In genomic region chr14:50870805-50871143, GRCm38 (mm10) we compare ENCODE assay signal across 8 mouse cellular contexts. TPM values are rescaled to one million over a fixed set of nuclear protein-coding genes. Genes with fewer than 3 reads are reported as not detected.
A peak's percentile ranks its signal among the peaks of the same experiment; 100 is the strongest.
DNase-seq lines count a peak whose midpoint lies in the region; ATAC-seq and TF ChIP-seq lines count a peak whose summit lies in the region.

No protein-coding gene starts in this region.

- 0 out of 2 replicates have a peak overlapping the region, but pooled peaks have one; percentile 1 for H3K27ac ChIP-seq in left cerebral cortex, adult 2 months
- H3K27ac ChIP-seq in embryonic facial prominence, embryonic 14.5 days (replicated peaks; ENCODE audit: low read depth, low read length): peak overlapping the region; percentile 70; the same call in 1 of the 2 replicates
- H3K27ac ChIP-seq in limb, embryonic 14.5 days (replicated peaks; ENCODE audit: low read depth, low read length): 0 out of 2 replicates have a peak overlapping the region, but pooled peaks have one; percentile 13
- no peak overlapping the region for H3K27ac ChIP-seq in neural tube, embryonic 12.5 days

- H3K27me3 ChIP-seq in embryonic facial prominence, embryonic 14.5 days (replicated peaks; ENCODE audit: control insufficient read depth, insufficient read depth, low read length): no peaks in the 10 kb centered on the region
- H3K27me3 ChIP-seq in limb, embryonic 14.5 days (ENCODE audit: control insufficient read depth, insufficient read depth, low read length): no peaks in the 10 kb centered on the region
- no peaks in the 10 kb centered on the region for H3K27me3 ChIP-seq in neural tube, embryonic 12.5 days (replicated peaks)

- H3K9me3 ChIP-seq in embryonic facial prominence, embryonic 14.5 days (ENCODE audit: control insufficient read depth, low read length): no peaks in the 10 kb centered on the region
- no peaks in the 10 kb centered on the region for H3K9me3 ChIP-seq in limb, embryonic 14.5 days (ENCODE audit: control insufficient read depth, low read length)
- no peaks in the 10 kb centered on the region for H3K9me3 ChIP-seq in neural tube, embryonic 12.5 days

- intact Hi-C loops in left cerebral cortex, adult 2 months (cut with DNase I): loop anchor here (1.0 kb wide), 1 partner anchor 63 kb away; the partner anchor contains the start of genes Ccnb1ip1 and Parp2

- H3K36me3 ChIP-seq in embryonic facial prominence, embryonic 14.5 days (ENCODE audit: control insufficient read depth, insufficient read depth, low read length): no peaks in the 10 kb centered on the region
- no peaks in the 10 kb centered on the region for H3K36me3 ChIP-seq in limb, embryonic 14.5 days (ENCODE audit: control insufficient read depth, insufficient read depth, low read length)
- H3K36me3 ChIP-seq in neural tube, embryonic 12.5 days: no peaks in the 10 kb centered on the region

- peaks cover 7% of the 10 kb centered on the region for H3K4me1 ChIP-seq in embryonic facial prominence, embryonic 14.5 days (ENCODE audit: control insufficient read depth, insufficient read depth, low read length)
- no peaks in the 10 kb centered on the region for H3K4me1 ChIP-seq in limb, embryonic 14.5 days (ENCODE audit: control insufficient read depth, insufficient read depth, low read length)
- H3K4me1 ChIP-seq in neural tube, embryonic 12.5 days: no peaks in the 10 kb centered on the region

- DNase-seq in left cerebral cortex, adult 2 months (ENCODE audit: extremely low spot score in 1 of 2, low spot score in 2 of 2): no peak
- DNase-seq in left cerebral cortex, adult 18-20 months (ENCODE audit: low spot score in 2 of 2): no peak
- no peak for DNase-seq in embryonic facial prominence, embryonic 14.5 days (ENCODE audit: low spot score)
- no peak for DNase-seq in limb, embryonic 14.5 days (ENCODE audit: low spot score)
- no peak for DNase-seq in ovary, postnatal 36 days (ENCODE audit: low spot score)
- no peak for DNase-seq in layer of hippocampus, postnatal 10 days (ENCODE audit: low spot score in 2 of 2)

- no peak; the same call in 1 of the 2 replicates for ATAC-seq in embryonic facial prominence, embryonic 14.5 days (ENCODE audit: low read depth)
- ATAC-seq in limb, embryonic 14.5 days (ENCODE audit: low FRiP score, low read depth): 0 out of 2 replicates have a peak, but pooled peaks have one; percentile 28
- no peak for ATAC-seq in neural tube, embryonic 12.5 days (ENCODE audit: low FRiP score, low read depth)
- no peak for ATAC-seq in frontal cortex, adult (ENCODE audit: low TSS enrichment)

- H3K4me2 ChIP-seq in embryonic facial prominence, embryonic 14.5 days (ENCODE audit: low read depth, low read length): peak overlapping the region; percentile 71
- peak overlapping the region; percentile 56 for H3K4me2 ChIP-seq in limb, embryonic 14.5 days (replicated peaks; ENCODE audit: low read depth, low read length, severe bottlenecking)
- H3K4me2 ChIP-seq in neural tube, embryonic 12.5 days (replicated peaks): peak overlapping the region; percentile 72

- no peak for TF ChIP-seq POLR2A in limb, embryonic 14.5 days (IDR thresholded peaks at IDR 0.05; ENCODE audit: borderline replicate concordance, extremely low read depth, insufficient read depth, insufficient read length)

- H3K9ac ChIP-seq in embryonic facial prominence, embryonic 14.5 days (ENCODE audit: low read depth, low read length): peak overlapping the region; percentile 72
- peak overlapping the region; percentile 65 for H3K9ac ChIP-seq in limb, embryonic 14.5 days (ENCODE audit: low read depth, low read length, severe bottlenecking)
- peak overlapping the region; percentile 56 for H3K9ac ChIP-seq in neural tube, embryonic 12.5 days

- peak overlapping the region; percentile 59 for H3K4me3 ChIP-seq in left cerebral cortex, adult 2 months
- peak overlapping the region; percentile 54 for H3K4me3 ChIP-seq in embryonic facial prominence, embryonic 14.5 days (ENCODE audit: low read depth, low read length)
- peak overlapping the region; percentile 57 for H3K4me3 ChIP-seq in limb, embryonic 14.5 days (replicated peaks; ENCODE audit: low read length)
- H3K4me3 ChIP-seq in neural tube, embryonic 12.5 days: peak overlapping the region; percentile 51

- TF ChIP-seq CTCF in left cerebral cortex, adult 2 months (IDR thresholded peaks at IDR 0.05): no peak

- WGBS in embryonic facial prominence, embryonic 14.5 days: 23% methylated on average over 5 of the region's 5 CpGs
- 16% methylated on average over 5 of the region's 5 CpGs for WGBS in limb, embryonic 14.5 days
- WGBS in neural tube, embryonic 12.5 days: 25% methylated on average over 5 of the region's 5 CpGs

RNA-seq across cellular contexts. Expression of gene Tep1, which starts 0.4 kb away (rescaled TPM):
- 1 to 10 TPM; 3.2 to 4.4 TPM for total RNA-seq in left cerebral cortex, adult 2 months (2021)
- 1 to 10 TPM; 2.6 to 4.6 TPM for total RNA-seq in left cerebral cortex, adult 18-20 months (2021)
- polyA plus RNA-seq in embryonic facial prominence, embryonic 14.5 days (2014; fragmentation: Nextera tagmentation; extraction: Ambion mirVana): 8.4 and 10.3 TPM in 2 replicates
- 9.5 and 13.0 TPM in 2 replicates for polyA plus RNA-seq in limb, embryonic 14.5 days (2012; rRNA removed)
- polyA plus RNA-seq in limb, embryonic 14.5 days (2014; fragmentation: Nextera tagmentation; extraction: Ambion mirVana): 8.3 and 10.5 TPM in 2 replicates
- 5.8 and 5.9 TPM in 2 replicates for polyA plus RNA-seq in neural tube, embryonic 12.5 days (2016; fragmentation: Nextera tagmentation; extraction: Ambion mirVana)
- 1 to 10 TPM; 4.4 to 4.8 TPM for total RNA-seq in layer of hippocampus, postnatal 10 days (2021)

RNA-seq across cellular contexts. Expression of gene Klhl33, which starts 26.5 kb away (rescaled TPM):
- 1 to 10 TPM; 4.8 to 6.4 TPM for total RNA-seq in left cerebral cortex, adult 2 months (2021)
- 1 to 10 TPM; 5.6 to 6.5 TPM for total RNA-seq in left cerebral cortex, adult 18-20 months (2021)
- 0.21 and 0.28 TPM in 2 replicates for polyA plus RNA-seq in embryonic facial prominence, embryonic 14.5 days (2014; fragmentation: Nextera tagmentation; extraction: Ambion mirVana)
- polyA plus RNA-seq in limb, embryonic 14.5 days (2012; rRNA removed): 0.17 and 0.28 TPM in 2 replicates
- polyA plus RNA-seq in limb, embryonic 14.5 days (2014; fragmentation: Nextera tagmentation; extraction: Ambion mirVana): 0.08 and 0.11 TPM in 2 replicates
- polyA plus RNA-seq in neural tube, embryonic 12.5 days (2016; fragmentation: Nextera tagmentation; extraction: Ambion mirVana): 0.47 and 0.81 TPM in 2 replicates
- 1 to 10 TPM; 1.8 to 2.3 TPM for total RNA-seq in layer of hippocampus, postnatal 10 days (2021)

RNA-seq across cellular contexts. Expression of gene Osgep, which starts 53.9 kb away (rescaled TPM):
- total RNA-seq in left cerebral cortex, adult 2 months (2021): 10 to 100 TPM; 29.2 to 34.8 TPM
- 10 to 100 TPM; 30.9 to 35.2 TPM for total RNA-seq in left cerebral cortex, adult 18-20 months (2021)
- polyA plus RNA-seq in embryonic facial prominence, embryonic 14.5 days (2014; fragmentation: Nextera tagmentation; extraction: Ambion mirVana): 138 and 153 TPM in 2 replicates
- polyA plus RNA-seq in limb, embryonic 14.5 days (2012; rRNA removed): 116 and 137 TPM in 2 replicates
- 163 and 164 TPM in 2 replicates for polyA plus RNA-seq in limb, embryonic 14.5 days (2014; fragmentation: Nextera tagmentation; extraction: Ambion mirVana)
- polyA plus RNA-seq in neural tube, embryonic 12.5 days (2016; fragmentation: Nextera tagmentation; extraction: Ambion mirVana): 120 and 129 TPM in 2 replicates
- 10 to 100 TPM; 33.9 to 40.2 TPM for total RNA-seq in layer of hippocampus, postnatal 10 days (2021)

RNA-seq across cellular contexts. Expression of gene Apex1, which starts 54.0 kb away (rescaled TPM):
- 10 to 100 TPM; 54.9 to 58.8 TPM for total RNA-seq in left cerebral cortex, adult 2 months (2021)
- 10 to 100 TPM; 57.7 to 61.6 TPM for total RNA-seq in left cerebral cortex, adult 18-20 months (2021)
- polyA plus RNA-seq in embryonic facial prominence, embryonic 14.5 days (2014; fragmentation: Nextera tagmentation; extraction: Ambion mirVana): 177 and 204 TPM in 2 replicates
- 127 and 143 TPM in 2 replicates for polyA plus RNA-seq in limb, embryonic 14.5 days (2012; rRNA removed)
- polyA plus RNA-seq in limb, embryonic 14.5 days (2014; fragmentation: Nextera tagmentation; extraction: Ambion mirVana): 218 and 219 TPM in 2 replicates
- 272 and 279 TPM in 2 replicates for polyA plus RNA-seq in neural tube, embryonic 12.5 days (2016; fragmentation: Nextera tagmentation; extraction: Ambion mirVana)
- total RNA-seq in layer of hippocampus, postnatal 10 days (2021): 10 to 100 TPM; 71.7 to 78.2 TPM

RNA-seq across cellular contexts. Expression of gene Pip4p1, which starts 59.9 kb away (rescaled TPM):
- total RNA-seq in left cerebral cortex, adult 2 months (2021): 10 to 100 TPM; 95.6 to 98.2 TPM
- 100 to 1,000 TPM in 1 of 2 experiments, 10 to 100 TPM in 1; 92.3 to 102 TPM for total RNA-seq in left cerebral cortex, adult 18-20 months (2021)
- 42.0 and 54.8 TPM in 2 replicates for polyA plus RNA-seq in embryonic facial prominence, embryonic 14.5 days (2014; fragmentation: Nextera tagmentation; extraction: Ambion mirVana)
- 82.3 and 122 TPM in 2 replicates for polyA plus RNA-seq in limb, embryonic 14.5 days (2012; rRNA removed)
- 50.3 and 54.0 TPM in 2 replicates for polyA plus RNA-seq in limb, embryonic 14.5 days (2014; fragmentation: Nextera tagmentation; extraction: Ambion mirVana)
- 80.0 and 87.1 TPM in 2 replicates for polyA plus RNA-seq in neural tube, embryonic 12.5 days (2016; fragmentation: Nextera tagmentation; extraction: Ambion mirVana)
- 10 to 100 TPM; 72.7 to 85.3 TPM for total RNA-seq in layer of hippocampus, postnatal 10 days (2021)
